Mouse (Mus musculus): ENCODE measurements around the gene Zfp821. TPM values are rescaled to one million over a fixed set of nuclear protein-coding genes. Genes with fewer than 3 reads are reported as not detected.

Gene Zfp821
- polyA plus RNA-seq, 1 experiment from 2014 or later = 17.3 TPM

GRCm38 (mm10) chr8:109693146-109693900 is 12.0 kb upstream of the Zfp821 start, which contains the start of gene Ist1:
TSS of gene Ist1 (minus strand) at chr8:109693260.
- Histone ChIP-seq H3K4me3 (replicated peaks) (peak within 1 kb of the TSS; percentile 93), H3K36me3 (no peaks in the 10 kb centered on the region), H3K9me3 (no peaks in the 10 kb centered on the region), H3K4me1 (replicated peaks) (peaks cover 13% of the 10 kb centered on the region), H3K27ac (peak within 1 kb of the TSS; percentile 77), H3K27me3 (replicated peaks) (no peaks in the 10 kb centered on the region), H3K4me2 (replicated peaks) (peak within 1 kb of the TSS; percentile 71), H3K9ac (peak within 1 kb of the TSS; percentile 93)
- ATAC-seq = peak; percentile 100
- WGBS = 0% methylated on average over 57 of the region's 57 CpGs

GRCm38 (mm10) chr8:109694154-109694553 is 11.2 kb upstream of the Zfp821 start:
- Histone ChIP-seq H3K27ac (no peak overlapping the region), H3K9ac (no peak overlapping the region), H3K4me1 (replicated peaks) (peaks cover 13% of the 10 kb centered on the region), H3K4me3 (replicated peaks) (no peak overlapping the region), H3K27me3 (replicated peaks) (no peaks in the 10 kb centered on the region), H3K36me3 (no peaks in the 10 kb centered on the region), H3K4me2 (replicated peaks) (peak overlapping the region; percentile 71), H3K9me3 (no peaks in the 10 kb centered on the region)
- no peak for ATAC-seq
- WGBS = 55% methylated on average over 6 of the region's 6 CpGs

- Histone ChIP-seq H3K4me2 (replicated peaks) (no peak overlapping the region), H3K27ac (no peak overlapping the region), H3K4me3 (replicated peaks) (no peak overlapping the region), H3K9me3 (no peaks in the 10 kb centered on the region), H3K36me3 (no peaks in the 10 kb centered on the region), H3K4me1 (replicated peaks) (no peaks in the 10 kb centered on the region), H3K9ac (no peak overlapping the region), H3K27me3 (replicated peaks) (no peaks in the 10 kb centered on the region)
- 78% methylated on average over 1 of the region's 1 CpGs for WGBS
- ATAC-seq = no peak
Observed at GRCm38 (mm10) chr8:109697754-109698153, 7.6 kb upstream of the Zfp821 start.

DNA sequence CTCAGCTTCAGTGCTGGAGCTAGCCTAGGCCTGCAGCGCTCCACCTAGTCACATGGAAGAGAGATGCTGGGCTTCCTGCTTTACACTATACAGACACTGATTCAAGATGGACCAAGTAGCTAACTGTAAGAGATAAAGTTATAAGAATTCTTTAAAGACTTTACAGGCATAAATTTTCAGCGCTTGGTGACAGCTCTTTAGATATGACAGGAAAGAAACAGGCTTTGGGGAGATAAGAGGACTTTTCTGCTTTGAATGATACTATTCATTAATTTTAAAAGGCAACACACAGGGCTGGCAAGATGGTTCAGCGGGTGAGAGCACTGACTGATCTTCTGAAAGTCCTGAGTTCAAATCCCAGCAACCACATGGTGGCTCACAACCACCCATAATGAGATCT is 6.9 kb upstream of the Zfp821 start:
- no peaks in the 10 kb centered on the region for H3K4me1 ChIP-seq (replicated peaks)
- H3K27me3 ChIP-seq (replicated peaks) = no peaks in the 10 kb centered on the region
- H3K4me2 ChIP-seq (replicated peaks) = no peak overlapping the region
- ATAC-seq = no peak
- H3K4me3 ChIP-seq (replicated peaks) = no peak overlapping the region
- H3K9me3 ChIP-seq = no peaks in the 10 kb centered on the region
- H3K27ac ChIP-seq = no peak overlapping the region
- H3K36me3 ChIP-seq = no peaks in the 10 kb centered on the region
- H3K9ac ChIP-seq = no peak overlapping the region
- WGBS = 77% methylated on average over 3 of the region's 3 CpGs

DNA sequence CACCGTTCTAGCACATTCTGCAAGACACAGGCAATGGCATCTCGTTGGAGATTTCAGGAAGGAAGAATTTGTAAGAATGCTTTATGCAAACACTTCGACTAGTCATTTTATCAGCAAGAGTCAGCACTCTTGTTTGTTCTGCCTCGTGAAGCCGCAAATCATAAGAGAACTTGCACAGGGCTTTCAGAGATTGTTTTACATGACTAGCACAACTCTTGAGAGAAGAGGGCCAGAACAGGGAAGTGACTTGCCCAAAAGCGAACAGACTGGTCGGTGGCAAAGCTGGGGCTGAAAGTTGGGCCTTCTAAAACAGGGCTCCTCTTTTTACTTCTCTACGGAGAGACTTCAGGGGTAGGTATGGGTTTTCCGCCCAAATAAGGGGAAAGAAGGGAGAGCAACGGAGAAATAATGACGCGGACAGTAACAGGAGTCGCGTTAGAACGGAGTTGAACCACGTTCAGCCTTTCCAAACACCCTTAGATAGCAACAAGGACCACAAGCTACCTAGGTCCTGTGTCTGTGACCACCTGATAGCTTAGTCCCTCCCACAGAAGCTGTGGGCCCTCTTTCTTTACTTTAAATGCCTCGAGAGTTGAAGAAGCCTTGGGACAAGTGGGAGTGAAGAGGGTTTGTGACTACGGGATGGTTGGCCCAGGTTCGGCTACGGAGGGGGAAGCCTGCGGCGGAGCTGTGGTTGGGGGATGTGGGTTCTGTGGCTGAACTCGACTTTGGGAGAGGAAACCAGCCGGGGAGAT is 604 bp upstream of the Zfp821 start:
- H3K4me2 ChIP-seq (replicated peaks) = peak overlapping the region; percentile 80
- peak overlapping the region; percentile 10; the same call in 1 of the 2 replicates for H3K27ac ChIP-seq
- H3K9ac ChIP-seq = peak overlapping the region; percentile 21; the same call in 1 of the 2 replicates
- ATAC-seq = peak; percentile 48
- H3K4me1 ChIP-seq (replicated peaks) = peaks cover 19% of the 10 kb centered on the region
- 8% methylated on average over 24 of the region's 24 CpGs for WGBS
- H3K36me3 ChIP-seq = no peaks in the 10 kb centered on the region; the same call in 1 of the 2 replicates
- no peaks in the 10 kb centered on the region for H3K27me3 ChIP-seq (replicated peaks)
- peak overlapping the region; percentile 95 for H3K4me3 ChIP-seq (replicated peaks)
- H3K9me3 ChIP-seq = no peaks in the 10 kb centered on the region

GRCm38 (mm10) chr8:109706076-109706873 is 929 bp downstream of the Zfp821 start:
- no peaks in the 10 kb centered on the region for H3K27me3 ChIP-seq (replicated peaks)
- peak overlapping the region; percentile 96 for H3K9ac ChIP-seq
- 2% methylated on average over 29 of the region's 30 CpGs for WGBS
- peak; percentile 50 for ATAC-seq
- peak overlapping the region; percentile 95 for H3K4me3 ChIP-seq (replicated peaks)
- peaks cover 9% of the 10 kb centered on the region; the same call in 1 of the 2 replicates for H3K36me3 ChIP-seq
- H3K4me1 ChIP-seq (replicated peaks) = peaks cover 19% of the 10 kb centered on the region
- H3K4me2 ChIP-seq (replicated peaks) = peak overlapping the region; percentile 80
- peak overlapping the region; percentile 93; the same call in 1 of the 2 replicates for H3K27ac ChIP-seq
- H3K9me3 ChIP-seq = no peaks in the 10 kb centered on the region

DNA sequence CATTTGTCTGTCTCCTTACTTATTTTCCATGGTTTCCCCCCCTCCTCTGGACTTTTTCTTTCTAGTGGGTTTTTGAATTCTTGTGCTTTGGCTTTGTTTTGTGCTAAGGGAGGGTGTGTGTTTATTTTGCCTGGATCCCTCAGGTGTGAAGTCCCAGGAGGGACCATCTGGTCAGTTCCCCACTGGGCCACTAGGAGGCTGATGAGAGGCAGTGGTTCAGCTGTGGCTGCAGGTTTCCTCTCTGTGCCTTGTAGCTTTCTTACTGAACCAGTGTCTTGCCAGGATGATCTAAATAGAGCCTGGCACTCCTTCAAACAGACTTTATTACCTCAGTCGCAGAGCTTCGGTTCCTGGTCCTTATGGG is 1.5 kb downstream of the Zfp821 start:
- peak; percentile 44; the same call in 1 of the 2 replicates for ATAC-seq
- Histone ChIP-seq H3K27me3 (replicated peaks) (no peaks in the 10 kb centered on the region), H3K27ac (no peak overlapping the region), H3K9ac (no peak overlapping the region), H3K4me3 (replicated peaks) (peak overlapping the region; percentile 95), H3K9me3 (no peaks in the 10 kb centered on the region), H3K4me2 (replicated peaks) (peak overlapping the region; percentile 80), H3K4me1 (replicated peaks) (peaks cover 19% of the 10 kb centered on the region), H3K36me3 (peaks cover 9% of the 10 kb centered on the region; the same call in 1 of the 2 replicates)
- WGBS = 13% methylated on average over 2 of the region's 2 CpGs

DNA sequence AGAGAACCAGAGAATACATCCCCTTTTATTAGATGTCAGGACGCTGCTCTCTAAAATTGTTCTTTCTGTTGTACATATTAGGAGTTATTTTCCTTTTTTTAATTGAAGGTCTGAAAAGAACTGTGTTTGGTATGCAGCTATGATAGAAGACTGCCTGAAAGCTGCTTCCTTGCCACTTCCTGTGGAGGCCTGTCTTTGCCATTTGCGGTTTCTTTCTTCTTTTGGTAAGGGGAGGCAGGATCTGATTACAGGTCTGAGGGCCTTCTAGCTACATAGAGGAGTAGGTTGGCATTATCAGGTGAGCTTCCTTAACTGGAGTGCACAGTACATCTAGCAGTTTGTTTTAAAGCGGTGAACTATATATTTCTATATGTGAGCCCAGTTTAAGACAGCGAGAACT is 2.6 kb downstream of the Zfp821 start:
- no peak for ATAC-seq
- peaks cover 19% of the 10 kb centered on the region for H3K4me1 ChIP-seq (replicated peaks)
- no peak overlapping the region for H3K4me2 ChIP-seq (replicated peaks)
- WGBS = 93% methylated on average over 4 of the region's 4 CpGs
- no peak overlapping the region for H3K9ac ChIP-seq
- no peaks in the 10 kb centered on the region for H3K27me3 ChIP-seq (replicated peaks)
- peaks cover 18% of the 10 kb centered on the region; the same call in 1 of the 2 replicates for H3K36me3 ChIP-seq
- no peaks in the 10 kb centered on the region for H3K9me3 ChIP-seq
- no peak overlapping the region for H3K27ac ChIP-seq
- no peak overlapping the region for H3K4me3 ChIP-seq (replicated peaks)

GRCm38 (mm10) chr8:109712521-109712920 is 7.2 kb downstream of the Zfp821 start:
- Histone ChIP-seq H3K4me2 (replicated peaks) (no peak overlapping the region), H3K4me3 (replicated peaks) (no peak overlapping the region), H3K36me3 (peaks cover 42% of the 10 kb centered on the region), H3K9ac (no peak overlapping the region), H3K4me1 (replicated peaks) (no peaks in the 10 kb centered on the region), H3K27me3 (replicated peaks) (no peaks in the 10 kb centered on the region), H3K9me3 (no peaks in the 10 kb centered on the region), H3K27ac (no peak overlapping the region)
- no peak for ATAC-seq
- 89% methylated on average over 1 of the region's 1 CpGs for WGBS

DNA sequence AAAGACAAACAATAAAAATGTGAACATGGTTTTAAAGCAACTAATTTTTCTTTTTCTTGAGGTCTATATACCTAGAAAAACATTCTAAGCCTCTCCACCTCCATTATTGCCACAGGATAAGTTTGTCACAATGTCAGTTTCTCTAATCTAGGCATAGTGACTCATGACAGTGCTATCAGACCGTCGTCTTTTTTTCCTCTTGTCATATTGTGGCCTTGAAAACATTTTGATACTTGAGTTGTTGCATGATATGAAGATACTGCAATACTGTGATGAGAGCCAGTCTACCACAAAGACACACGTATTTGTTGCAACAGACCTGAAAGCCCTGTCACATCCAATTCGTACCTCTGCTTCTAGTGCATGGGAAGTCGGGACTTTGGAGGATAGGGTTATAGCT is 9.6 kb downstream of the Zfp821 start:
- 92% methylated on average over 5 of the region's 5 CpGs for WGBS
- Histone ChIP-seq H3K4me3 (replicated peaks) (no peak overlapping the region), H3K36me3 (peaks cover 52% of the 10 kb centered on the region), H3K27me3 (replicated peaks) (no peaks in the 10 kb centered on the region), H3K4me1 (replicated peaks) (no peaks in the 10 kb centered on the region), H3K27ac (no peak overlapping the region), H3K9ac (no peak overlapping the region), H3K9me3 (no peaks in the 10 kb centered on the region), H3K4me2 (replicated peaks) (no peak overlapping the region)
- ATAC-seq = no peak

DNA sequence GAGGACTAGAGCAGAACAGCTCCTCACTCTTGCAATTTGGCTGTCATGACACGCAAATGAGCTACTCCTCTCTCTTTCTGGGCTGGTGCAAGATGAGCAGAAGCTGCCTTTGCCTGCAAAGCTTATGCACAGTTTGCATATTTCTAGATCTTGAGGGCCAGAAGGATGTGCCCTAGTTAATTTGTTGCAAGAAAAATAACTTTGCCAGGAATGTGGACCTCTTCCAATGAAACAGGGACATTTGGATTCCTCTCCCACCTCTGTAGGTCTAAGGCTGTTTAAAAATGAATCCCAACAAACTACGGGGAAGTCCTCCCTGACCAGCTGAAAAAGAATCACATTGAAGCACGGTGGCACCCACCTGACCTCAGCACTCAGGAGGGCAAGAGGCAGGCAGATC is 19.8 kb downstream of the Zfp821 start:
- H3K36me3 ChIP-seq = peaks cover 50% of the 10 kb centered on the region
- no peak for ATAC-seq
- H3K27me3 ChIP-seq (replicated peaks) = no peaks in the 10 kb centered on the region
- WGBS = 91% methylated on average over 3 of the region's 3 CpGs
- no peaks in the 10 kb centered on the region for H3K9me3 ChIP-seq
- no peak overlapping the region for H3K4me3 ChIP-seq (replicated peaks)
- no peak overlapping the region for H3K27ac ChIP-seq
- H3K9ac ChIP-seq = no peak overlapping the region
- no peak overlapping the region for H3K4me2 ChIP-seq (replicated peaks)
- H3K4me1 ChIP-seq (replicated peaks) = no peaks in the 10 kb centered on the region

- H3K9ac ChIP-seq = no peak overlapping the region
- 79% methylated on average over 3 of the region's 3 CpGs for WGBS
- no peak overlapping the region for H3K27ac ChIP-seq
- H3K4me3 ChIP-seq (replicated peaks) = no peak overlapping the region
- H3K36me3 ChIP-seq = peaks cover 37% of the 10 kb centered on the region
- H3K4me1 ChIP-seq (replicated peaks) = peaks cover 1% of the 10 kb centered on the region; the same call in 1 of the 2 replicates
- ATAC-seq = no peak
- no peaks in the 10 kb centered on the region for H3K9me3 ChIP-seq
- H3K4me2 ChIP-seq (replicated peaks) = no peak overlapping the region
- H3K27me3 ChIP-seq (replicated peaks) = no peaks in the 10 kb centered on the region
Observed at GRCm38 (mm10) chr8:109731012-109731411, 25.7 kb downstream of the Zfp821 start.
